Mouse (Mus musculus) embryonic fibroblast, embryonic 13.5 days (primary cell): ENCODE data around the gene Lmnb2.

Source experiments
- CTCF ChIP-seq: IDR thresholded peaks from 2 replicates; pipeline ENCODE4 v1.5.1; 2011; ENCODE audit warnings: mild to moderate bottlenecking, control low read depth, low read length, moderate library complexity, borderline replicate concordance; ENCODE audit not compliant: insufficient read depth
- POLR2A ChIP-seq: IDR thresholded peaks from 2 replicates; pipeline ENCODE4 v1.6.1; 2011; ENCODE audit warnings: low read depth, mild to moderate bottlenecking, control low read depth, low read length, moderate library complexity

DNA sequence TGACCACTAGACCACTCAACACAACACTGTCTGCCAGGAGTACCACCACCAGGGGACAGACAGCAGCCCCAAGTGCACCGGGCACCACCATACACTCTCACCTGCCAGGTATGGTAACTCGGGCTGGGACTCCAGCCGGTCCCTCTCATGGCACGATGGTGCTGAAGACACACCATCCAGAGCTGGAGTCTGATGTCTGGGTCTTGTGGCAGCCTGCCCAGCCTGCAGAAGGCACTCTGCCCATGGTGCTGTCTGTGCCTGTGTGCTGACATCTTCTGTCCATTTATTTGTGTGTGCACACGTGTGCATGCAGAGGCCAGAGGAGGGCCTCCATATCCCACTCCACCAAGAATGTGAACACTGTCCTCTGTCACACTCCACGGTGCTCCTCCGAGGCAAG lies 22.9 kb downstream of the Lmnb2 start:
- TF ChIP-seq POLR2A (no peak), CTCF (no peak)
